Mouse (Mus musculus): ENCODE measurements around the gene Dok5.

DNA sequence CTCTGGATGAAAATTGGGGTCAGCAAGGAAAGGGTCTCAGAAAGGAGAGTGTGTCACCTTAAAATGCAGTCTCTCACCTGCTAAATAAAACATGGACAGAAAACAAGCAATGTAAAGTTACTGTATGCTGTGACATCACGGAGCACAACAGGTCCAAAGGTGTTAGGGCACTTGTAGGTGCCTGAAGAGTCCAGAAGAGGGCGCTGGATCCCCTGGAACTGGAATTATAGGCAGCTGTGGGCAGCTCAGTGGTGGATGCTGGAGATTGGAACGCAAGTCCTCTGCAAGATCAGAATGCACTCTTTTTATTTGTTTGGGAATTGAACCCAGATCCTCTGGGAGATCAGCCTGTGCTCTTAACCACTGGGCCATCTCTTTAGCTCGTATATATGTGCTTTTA, 129.0 kb downstream of the Dok5 start:
- TF ChIP-seq POLR2A (IDR thresholded peaks at IDR 0.05; ENCODE audit: insufficient read length, low read depth) (no peak), CEBPB (IDR thresholded peaks at IDR 0.05; ENCODE audit: insufficient read depth, poor library complexity, severe bottlenecking) (no peak), TCF12 (IDR thresholded peaks at IDR 0.05; ENCODE audit: insufficient read depth, poor library complexity, severe bottlenecking) (no peak), MAX (IDR thresholded peaks at IDR 0.05; ENCODE audit: low read depth) (no peak)
